Mouse (Mus musculus) adrenal gland, adult (tissue): ENCODE measurements around the gene Trim16.

Source experiments
- DNase-seq, 2 experiments: peaks; one replicate each; pipeline ENCODE4 v3.0.0; 2022 to 2023; ENCODE audit warnings: low spot score in 1 of 2; ENCODE audit not compliant: inconsistent age in 2 of 2

Gene Trim16

GRCm38 (mm10) chr11:62820059-62820541, at the start of gene Trim16:
Gene Trim16 (plus strand): TSS chr11:62820231.
- peak; percentile 64 to 89 for DNase-seq

- no peak for DNase-seq
Measured at GRCm38 (mm10) chr11:62776510-62776909, 43.5 kb upstream of the Trim16 start.

GRCm38 (mm10) chr11:62788935-62789616, 31.0 kb upstream of the Trim16 start, which contains the start of gene Zfp286:
Gene Zfp286 (minus strand): TSS chr11:62789462.
- peak; percentile 75 to 86 for DNase-seq

GRCm38 (mm10) chr11:62789617-62789936, 30.5 kb upstream of the Trim16 start:
- DNase-seq = no peak

GRCm38 (mm10) chr11:62804119-62804518, 15.9 kb upstream of the Trim16 start:
- no peak for DNase-seq

- DNase-seq = no peak
Measured at GRCm38 (mm10) chr11:62807965-62808364, 12.1 kb upstream of the Trim16 start.

- peak in 1 of 2 experiments; percentile 38 for DNase-seq
Measured at GRCm38 (mm10) chr11:62809201-62809600, 10.8 kb upstream of the Trim16 start.

GRCm38 (mm10) chr11:62812268-62812667, 7.8 kb upstream of the Trim16 start:
- DNase-seq = no peak

- DNase-seq = no peak
Measured at GRCm38 (mm10) chr11:62813497-62813896, 6.5 kb upstream of the Trim16 start.

- DNase-seq = no peak
Measured at GRCm38 (mm10) chr11:62813970-62814624, 5.9 kb upstream of the Trim16 start.

- DNase-seq = no peak
Measured at GRCm38 (mm10) chr11:62814625-62815024, 5.4 kb upstream of the Trim16 start.

- no peak for DNase-seq
Measured at GRCm38 (mm10) chr11:62815438-62815837, 4.6 kb upstream of the Trim16 start.

GRCm38 (mm10) chr11:62816591-62816990, 3.4 kb upstream of the Trim16 start:
- DNase-seq = no peak

- no peak for DNase-seq
Measured at GRCm38 (mm10) chr11:62819059-62819686, 858 bp upstream of the Trim16 start.

GRCm38 (mm10) chr11:62820661-62821437, 818 bp downstream of the Trim16 start:
- peak; percentile 21 to 76 for DNase-seq

- DNase-seq = peak; percentile 26 to 61
Measured at GRCm38 (mm10) chr11:62821893-62822292, 1.9 kb downstream of the Trim16 start.

GRCm38 (mm10) chr11:62824211-62824610, 4.2 kb downstream of the Trim16 start:
- no peak for DNase-seq

- DNase-seq = peak in 1 of 2 experiments; percentile 35
Measured at GRCm38 (mm10) chr11:62825222-62826105, 5.4 kb downstream of the Trim16 start.

GRCm38 (mm10) chr11:62826106-62826733, 6.2 kb downstream of the Trim16 start:
- DNase-seq = peak; percentile 66 to 86

GRCm38 (mm10) chr11:62827135-62827534, 7.1 kb downstream of the Trim16 start:
- DNase-seq = no peak
